In the genomic region with DNA sequence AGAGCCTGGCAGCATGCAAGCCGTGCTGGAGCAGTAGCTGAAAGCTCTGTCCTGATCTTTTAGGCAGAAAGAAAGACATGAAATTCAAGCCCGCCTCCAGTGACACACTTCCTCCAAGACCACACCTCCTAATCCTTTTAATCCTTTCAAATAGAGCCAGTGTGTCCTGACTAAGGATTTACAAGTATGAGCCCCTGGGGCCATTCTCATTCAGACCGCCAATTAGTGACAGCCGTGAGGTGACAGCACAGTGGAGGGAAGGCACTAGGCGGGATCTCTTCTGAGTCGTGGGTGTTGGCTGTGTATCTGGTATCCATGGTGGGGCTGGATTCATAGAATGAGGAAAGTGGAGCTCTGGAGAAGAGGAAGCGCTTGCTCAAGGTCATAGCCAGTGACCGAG, we compare ENCODE assay signal across 18 mouse cellular contexts. TPM values are rescaled to one million over a fixed set of nuclear protein-coding genes. Genes with fewer than 3 reads are reported as not detected.
DNase-seq lines count a peak whose midpoint lies in the region; ATAC-seq lines count a peak whose summit lies in the region.
"Had no signal": no experiment of that assay in that cellular context is flagged by ENCODE, and none has a peak within 500 bp of the region (broad histone marks: within the 10 kb centered on the region; RNA-seq: fewer than 3 reads in every experiment).

No protein-coding gene starts in this region.

- H3K9ac ChIP-seq in heart, embryonic 11.5 days (ENCODE audit: low read depth, low read length), result no peak overlapping the region; the same call in 1 of the 2 replicates
- H3K9ac ChIP-seq in limb, embryonic 13.5 days, result no peak overlapping the region
- H3K9ac ChIP-seq in liver, embryonic 15.5 days, result peak overlapping the region; percentile 64
- H3K9ac ChIP-seq: embryonic facial prominence, embryonic 12.5 days; hindbrain, embryonic 15.5 days; limb, embryonic 12.5 days; midbrain, embryonic 15.5 days; stomach, embryonic 15.5 days had no signal

- intact Hi-C loops in heart, postnatal 10 days (cut with DNase I), result no loop called here

- no peak overlapping the region for H3K4me3 ChIP-seq in heart, embryonic 11.5 days (ENCODE audit: low read depth, low read length)
- no peak overlapping the region for H3K4me3 ChIP-seq in limb, embryonic 13.5 days
- no peak overlapping the region for H3K4me3 ChIP-seq in limb, embryonic 10.5 days
- H3K4me3 ChIP-seq in liver, embryonic 15.5 days (replicated peaks), result peak overlapping the region; percentile 42
- no peak overlapping the region for H3K4me3 ChIP-seq in forebrain, embryonic 10.5 days
- H3K4me3 ChIP-seq: embryonic facial prominence, embryonic 12.5 days; hindbrain, embryonic 15.5 days; limb, embryonic 12.5 days; midbrain, embryonic 15.5 days; stomach, embryonic 15.5 days had no signal

- ATAC-seq in heart, embryonic 11.5 days (replicated peaks; ENCODE audit: insufficient number of reproducible peaks, low FRiP score, low TSS enrichment), result no peak
- 0 out of 2 replicates have a peak, but pooled peaks have one; percentile 4 for ATAC-seq in limb, embryonic 13.5 days (ENCODE audit: low FRiP score, low read depth)
- ATAC-seq in erythroblast, adult 5-6 weeks (replicated peaks; ENCODE audit: low FRiP score, poor library complexity, severe bottlenecking), result peak; percentile 12
- ATAC-seq in liver, embryonic 15.5 days (ENCODE audit: insufficient read depth), result peak; percentile 18
- ATAC-seq: midbrain, embryonic 15.5 days had no signal

- H3K9me3 ChIP-seq in heart, embryonic 11.5 days (replicated peaks; ENCODE audit: control insufficient read depth, low read length), result no peaks in the 10 kb centered on the region; the same call in 1 of the 2 replicates
- H3K9me3 ChIP-seq in limb, embryonic 13.5 days, result no peaks in the 10 kb centered on the region
- H3K9me3 ChIP-seq in limb, embryonic 10.5 days (replicated peaks), result no peaks in the 10 kb centered on the region
- H3K9me3 ChIP-seq in liver, embryonic 15.5 days (replicated peaks), result no peaks in the 10 kb centered on the region
- H3K9me3 ChIP-seq in forebrain, embryonic 10.5 days, result no peaks in the 10 kb centered on the region
- H3K9me3 ChIP-seq: embryonic facial prominence, embryonic 12.5 days; hindbrain, embryonic 15.5 days; midbrain, embryonic 15.5 days; stomach, embryonic 15.5 days had no signal

- no peaks in the 10 kb centered on the region; the same call in 1 of the 2 replicates for H3K36me3 ChIP-seq in heart, embryonic 11.5 days (ENCODE audit: control insufficient read depth, insufficient read depth, low read length)
- no peaks in the 10 kb centered on the region for H3K36me3 ChIP-seq in limb, embryonic 13.5 days
- H3K36me3 ChIP-seq in limb, embryonic 10.5 days, result no peaks in the 10 kb centered on the region
- H3K36me3 ChIP-seq in liver, embryonic 15.5 days (replicated peaks), result no peaks in the 10 kb centered on the region
- H3K36me3 ChIP-seq in forebrain, embryonic 10.5 days (replicated peaks), result no peaks in the 10 kb centered on the region
- H3K36me3 ChIP-seq: embryonic facial prominence, embryonic 12.5 days; hindbrain, embryonic 15.5 days; limb, embryonic 12.5 days; midbrain, embryonic 15.5 days; stomach, embryonic 15.5 days had no signal

- 83% methylated on average over 8 of the region's 8 CpGs for WGBS in heart, embryonic 11.5 days (ENCODE audit: insufficient replicate concordance)
- WGBS in limb, embryonic 13.5 days, result 88% methylated on average over 8 of the region's 8 CpGs
- whole genome bisulfite sequencing in limb, embryonic 10.5 days, result 89% methylated on average over 8 of the region's 8 CpGs
- 79% methylated on average over 8 of the region's 8 CpGs for WGBS in liver, embryonic 15.5 days (ENCODE audit: insufficient replicate concordance)
- WGBS in forebrain, embryonic 10.5 days, result 78% methylated on average over 8 of the region's 8 CpGs

- H3K27me3 ChIP-seq in heart, embryonic 11.5 days (ENCODE audit: control insufficient read depth, insufficient read depth, low read length), result no peaks in the 10 kb centered on the region
- no peaks in the 10 kb centered on the region for H3K27me3 ChIP-seq in limb, embryonic 13.5 days
- H3K27me3 ChIP-seq in limb, embryonic 10.5 days (ENCODE audit: low read depth, poor library complexity, severe bottlenecking), result no peaks in the 10 kb centered on the region
- peaks cover 11% of the 10 kb centered on the region; the same call in 1 of the 2 replicates for H3K27me3 ChIP-seq in liver, embryonic 15.5 days
- no peaks in the 10 kb centered on the region for H3K27me3 ChIP-seq in forebrain, embryonic 10.5 days (ENCODE audit: poor library complexity, severe bottlenecking)
- H3K27me3 ChIP-seq: embryonic facial prominence, embryonic 12.5 days; hindbrain, embryonic 15.5 days; limb, embryonic 12.5 days; midbrain, embryonic 15.5 days; stomach, embryonic 15.5 days had no signal

- H3K4me1 ChIP-seq in heart, embryonic 11.5 days (ENCODE audit: control insufficient read depth, insufficient read depth, low read length), result peaks cover 27% of the 10 kb centered on the region
- H3K4me1 ChIP-seq in limb, embryonic 13.5 days, result no peaks in the 10 kb centered on the region
- no peaks in the 10 kb centered on the region for H3K4me1 ChIP-seq in limb, embryonic 10.5 days
- H3K4me1 ChIP-seq in liver, embryonic 15.5 days (replicated peaks), result peaks cover 97% of the 10 kb centered on the region
- H3K4me1 ChIP-seq in forebrain, embryonic 10.5 days, result peaks cover 8% of the 10 kb centered on the region
- H3K4me1 ChIP-seq: embryonic facial prominence, embryonic 12.5 days; hindbrain, embryonic 15.5 days; limb, embryonic 12.5 days; midbrain, embryonic 15.5 days; stomach, embryonic 15.5 days had no signal

- no peak overlapping the region; the same call in 1 of the 2 replicates for H3K4me2 ChIP-seq in heart, embryonic 11.5 days
- no peak overlapping the region for H3K4me2 ChIP-seq in limb, embryonic 13.5 days (replicated peaks)
- peak overlapping the region; percentile 79 for H3K4me2 ChIP-seq in liver, embryonic 15.5 days
- H3K4me2 ChIP-seq: embryonic facial prominence, embryonic 12.5 days; hindbrain, embryonic 15.5 days; limb, embryonic 12.5 days; midbrain, embryonic 15.5 days; stomach, embryonic 15.5 days had no signal

- peak overlapping the region; percentile 87 for H3K27ac ChIP-seq in heart, embryonic 11.5 days (ENCODE audit: low read depth, low read length)
- no peak overlapping the region for H3K27ac ChIP-seq in limb, embryonic 13.5 days
- no peak overlapping the region for H3K27ac ChIP-seq in limb, embryonic 10.5 days
- peak overlapping the region; percentile 99 for H3K27ac ChIP-seq in liver, embryonic 15.5 days (replicated peaks)
- no peak overlapping the region for H3K27ac ChIP-seq in forebrain, embryonic 10.5 days
- H3K27ac ChIP-seq: embryonic facial prominence, embryonic 12.5 days; hindbrain, embryonic 15.5 days; limb, embryonic 12.5 days; midbrain, embryonic 15.5 days; stomach, embryonic 15.5 days had no signal

- DNase-seq in heart, postnatal 10 days, result no peak
- DNase-seq in limb, embryonic 10.5 days (ENCODE audit: low spot score), result no peak
- no peak for DNase-seq in frontal cortex, postnatal 14 days (ENCODE audit: low spot score in 2 of 2)
- DNase-seq in forebrain, embryonic 10.5 days (ENCODE audit: extremely low spot score, low spot score), result no peak
- DNase-seq: adrenal gland, postnatal 36 days; cerebellum, adult 9-10 months; kidney, adult 18-20 months; kidney, postnatal 14 days; spleen, adult 18-20 months had no signal

RNA-seq across cellular contexts. Expression of gene Mxi1, which starts 54.0 kb away (rescaled TPM):
- polyA plus RNA-seq in heart, embryonic 11.5 days (2014; fragmentation: Nextera tagmentation; extraction: Ambion mirVana), result 33.1 and 36.6 TPM in 2 replicates
- 10 to 100 TPM; 36.3 to 39.9 TPM for total RNA-seq in heart, postnatal 10 days (2021)
- polyA plus RNA-seq in limb, embryonic 13.5 days (2015; fragmentation: Nextera tagmentation; extraction: Ambion mirVana), result 36.3 and 39.1 TPM in 2 replicates
- 28.6 and 32.4 TPM in 2 replicates for polyA plus RNA-seq in limb, embryonic 10.5 days (2016; fragmentation: Nextera tagmentation; extraction: Ambion mirVana)
- 71.1 and 75.4 TPM in 2 replicates for total RNA-seq in erythroblast, adult 5-6 weeks (2015; ENCODE audit: low replicate concordance)
- 156 and 229 TPM in 2 replicates for total RNA-seq in erythroblast, adult 5-6 weeks (2017; ENCODE audit: low replicate concordance)
- 34.8 and 38.3 TPM in 2 replicates for polyA plus RNA-seq in liver, embryonic 15.5 days (2015; fragmentation: Nextera tagmentation; extraction: Ambion mirVana)
- polyA plus RNA-seq in forebrain, embryonic 10.5 days (2016; fragmentation: Nextera tagmentation; extraction: Ambion mirVana), result 16.1 and 20.7 TPM in 2 replicates

Comparison
In these comparisons a context has a peak if more than half of its experiments do, and no peak if none do; other contexts are left out.
1. H3K27ac ChIP-seq: peak in heart, embryonic 11.5 days (single experiment) and liver, embryonic 15.5 days (single experiment); none in limb, embryonic 13.5 days (single experiment), limb, embryonic 10.5 days (single experiment) and forebrain, embryonic 10.5 days (single experiment).